Mouse (Mus musculus): ENCODE results near the gene Rundc1.
A peak's percentile ranks its signal among the peaks of the same experiment; 100 is the strongest.
"Not testable (repeated sequence)": the region's sequence is repeated elsewhere in the genome, so short reads cannot be mapped to it uniquely, and the experiment has no call there.

The Rundc1 gene

DNA sequence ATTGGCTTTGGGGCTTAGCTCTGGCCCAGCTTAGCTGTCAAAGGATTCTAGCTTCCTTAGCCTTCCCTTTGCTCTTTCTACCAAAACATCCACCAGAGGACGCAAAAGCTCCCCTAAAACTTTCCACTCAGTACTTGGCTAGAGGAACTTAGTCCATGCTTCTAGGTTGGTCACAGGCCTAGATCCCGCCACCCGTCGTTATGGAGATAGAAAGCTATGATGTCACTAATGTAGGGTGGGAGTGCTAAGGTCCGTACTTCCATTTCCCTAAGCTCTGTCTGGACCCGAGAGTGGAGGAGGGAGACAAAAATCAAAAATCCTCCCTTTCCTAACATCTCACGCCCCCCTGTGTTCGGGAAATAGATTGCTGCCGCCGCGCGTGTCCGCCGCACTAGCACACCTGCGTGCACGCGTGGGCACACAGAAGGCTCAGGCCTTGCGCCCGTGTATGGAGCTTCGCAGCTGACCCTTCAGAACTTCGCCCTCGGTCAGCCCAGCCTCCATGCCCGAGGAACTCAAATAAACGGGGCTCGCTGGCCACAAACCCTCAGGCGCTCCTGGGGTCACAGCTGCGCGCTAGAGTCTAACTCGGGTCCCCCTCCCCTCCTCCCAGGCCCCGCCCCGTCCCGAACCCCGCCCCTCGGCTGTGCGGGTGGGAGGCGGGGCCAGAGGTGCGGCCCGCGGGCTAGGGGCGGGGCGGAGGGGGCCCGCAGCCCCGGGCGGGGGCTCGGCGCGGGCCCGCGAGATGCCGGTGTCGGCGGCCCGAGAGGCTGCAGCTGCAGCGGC is 42.8 kb downstream of the Rundc1 start:
- DNase-seq, result peak; percentile 70

DNA sequence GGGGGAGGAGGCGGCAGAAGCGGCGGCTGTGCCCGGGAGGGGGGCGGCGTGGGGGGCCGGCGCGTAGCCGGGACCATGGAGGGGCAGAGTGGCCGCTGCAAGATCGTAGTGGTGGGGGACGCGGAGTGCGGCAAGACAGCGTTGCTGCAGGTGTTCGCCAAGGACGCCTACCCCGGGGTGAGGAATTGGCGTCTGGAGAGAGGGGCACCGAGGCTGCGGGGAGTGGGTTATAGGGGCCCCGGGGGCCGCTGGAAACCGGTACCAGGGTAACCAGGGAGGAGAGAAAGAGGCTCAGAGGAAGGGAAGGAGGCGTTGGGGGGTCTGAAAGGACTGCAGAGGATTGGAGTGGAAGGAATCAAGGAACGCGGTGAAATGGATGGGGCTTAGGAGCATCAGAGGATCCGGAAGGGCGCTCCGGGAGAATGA is 43.4 kb downstream of the Rundc1 start:
- no peak for DNase-seq

DNA sequence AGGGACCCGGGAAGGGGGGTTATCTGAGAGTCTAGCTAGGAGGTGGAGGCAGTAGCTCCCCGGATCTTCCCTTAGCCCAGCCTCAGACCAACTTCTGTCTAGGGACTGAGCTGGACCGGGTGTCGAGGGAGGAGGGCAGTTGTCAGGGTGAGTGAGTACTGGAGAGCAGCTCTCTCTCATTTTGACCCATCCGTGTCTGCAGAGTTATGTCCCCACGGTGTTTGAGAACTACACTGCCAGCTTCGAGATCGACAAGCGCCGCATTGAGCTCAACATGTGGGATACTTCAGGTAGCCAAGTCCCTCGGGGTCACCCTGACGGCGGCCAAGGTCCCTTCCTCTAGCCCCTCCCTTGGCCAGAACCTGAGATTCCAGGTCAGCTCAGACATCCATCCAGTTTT is 43.8 kb downstream of the Rundc1 start:
- no peak for DNase-seq

DNA sequence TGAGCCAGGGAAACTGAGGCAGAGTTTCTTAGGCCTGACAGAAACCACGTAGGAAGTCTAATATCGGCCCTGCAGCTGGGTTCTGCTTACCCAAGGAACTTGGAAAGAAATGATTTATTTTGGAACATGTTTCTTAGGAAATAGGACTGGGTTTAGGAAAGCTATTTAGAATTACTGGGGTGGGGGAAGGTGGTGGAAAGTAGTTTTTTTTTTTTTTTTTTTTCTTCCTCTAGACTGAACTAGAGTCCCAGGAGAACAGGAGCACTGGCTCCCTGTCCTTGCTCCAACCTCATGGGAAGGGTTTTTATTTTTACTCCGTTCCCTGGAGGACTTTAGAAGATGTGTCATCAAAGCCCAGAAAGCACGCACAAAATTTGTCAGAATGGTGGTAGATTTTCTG is 44.3 kb downstream of the Rundc1 start:
- DNase-seq, result no peak

DNA sequence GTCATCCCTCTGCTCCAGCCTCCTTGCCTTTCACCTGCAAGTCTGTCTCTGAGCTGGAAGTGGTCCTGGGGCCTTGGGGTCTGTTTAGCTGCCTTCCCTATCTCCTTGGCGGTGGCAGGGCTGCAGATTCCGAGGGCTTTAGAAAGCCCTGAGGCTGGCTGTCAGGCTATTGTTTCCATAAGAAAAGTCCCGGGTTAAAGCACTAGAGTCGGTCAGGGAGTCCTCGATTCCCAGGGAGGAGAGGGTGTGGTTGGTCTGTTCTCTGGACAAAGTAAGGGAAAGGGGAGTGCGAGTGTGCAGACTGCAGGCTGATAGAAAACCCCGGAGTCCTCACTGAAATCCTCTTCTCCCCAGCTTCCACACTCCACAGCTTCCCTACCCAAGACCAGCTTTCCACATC is 45.3 kb downstream of the Rundc1 start:
- DNase-seq, result no peak

DNA sequence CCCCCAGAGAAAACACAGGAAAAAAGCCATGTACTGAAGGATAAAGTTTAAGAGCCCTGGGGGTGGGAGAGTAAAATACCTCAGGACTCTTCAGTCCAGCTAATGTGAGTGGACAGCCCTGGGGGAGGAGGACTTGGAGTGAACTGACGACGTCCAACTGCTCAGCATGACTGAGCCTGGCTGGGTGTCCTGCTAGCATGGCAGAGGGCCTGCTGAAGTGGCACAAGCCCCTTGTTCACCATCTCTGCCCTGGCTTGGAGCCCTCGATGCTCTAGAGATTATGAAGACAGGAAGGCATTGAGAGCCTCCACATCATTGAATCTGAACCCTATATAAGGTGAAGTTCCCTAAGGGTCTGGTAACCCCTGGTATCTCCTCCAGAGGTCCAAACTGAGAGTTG is 47.0 kb downstream of the Rundc1 start:
- DNase-seq, result no peak

DNA sequence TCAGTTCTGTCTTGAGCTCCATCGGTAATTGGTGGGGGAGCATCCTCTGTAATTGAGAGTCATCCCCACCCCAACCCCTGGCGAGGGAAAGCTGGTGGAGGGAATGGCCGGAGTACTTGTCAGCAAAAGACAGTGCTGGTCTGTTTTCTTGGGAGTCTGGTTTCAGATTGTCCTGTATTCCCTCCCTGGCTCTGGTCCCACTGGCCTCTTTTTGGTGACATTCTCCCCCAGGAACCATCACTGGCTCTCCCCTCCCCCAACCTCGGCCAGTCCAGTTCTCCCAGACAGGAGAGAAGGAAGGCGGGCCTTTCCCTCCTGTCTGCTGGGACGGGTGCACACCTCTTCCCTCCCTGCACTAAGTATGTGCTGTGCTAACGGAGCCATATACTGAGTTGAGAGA is 47.5 kb downstream of the Rundc1 start:
- no peak for DNase-seq

DNA sequence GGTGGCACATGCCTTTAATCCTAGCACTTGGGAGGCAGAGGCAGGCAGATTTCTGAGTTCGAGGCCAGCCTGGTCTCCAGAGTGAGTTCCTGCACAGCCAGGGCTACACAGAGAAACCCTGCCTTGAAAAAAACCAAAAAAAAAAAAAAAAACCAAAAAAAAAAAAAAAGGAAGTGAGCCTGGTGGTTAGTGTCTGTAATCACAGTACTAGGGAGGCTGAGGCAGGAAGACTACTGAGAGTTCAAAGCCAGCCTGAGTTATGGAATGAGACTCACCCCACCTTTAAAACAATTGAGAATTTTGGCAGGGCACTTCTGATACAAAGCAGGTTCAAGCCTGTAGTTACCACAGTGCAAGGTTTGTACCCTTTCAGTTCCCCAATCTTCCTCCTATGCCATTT is 48.8 kb downstream of the Rundc1 start:
- DNase-seq, result not testable (repeated sequence)

DNA sequence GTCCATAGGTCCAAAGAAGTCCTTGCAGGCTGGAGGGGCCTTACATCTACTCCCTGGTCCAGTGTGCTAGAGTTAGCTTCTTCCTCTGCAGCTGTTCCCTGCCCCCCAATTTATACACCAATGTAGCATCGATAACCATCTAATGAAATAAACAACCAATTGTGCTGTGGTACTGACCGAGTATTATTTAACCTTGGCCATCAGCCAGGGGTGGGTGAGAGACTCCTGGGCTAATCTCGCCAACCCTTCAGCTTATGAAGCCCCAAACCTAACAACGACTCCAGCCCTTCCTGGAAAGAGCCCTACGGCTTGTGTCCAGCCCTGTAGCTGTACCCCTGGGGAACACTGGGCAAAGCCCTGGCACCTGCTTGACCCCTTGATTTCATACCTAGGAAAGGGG is 49.4 kb downstream of the Rundc1 start:
- DNase-seq, result no peak

DNA sequence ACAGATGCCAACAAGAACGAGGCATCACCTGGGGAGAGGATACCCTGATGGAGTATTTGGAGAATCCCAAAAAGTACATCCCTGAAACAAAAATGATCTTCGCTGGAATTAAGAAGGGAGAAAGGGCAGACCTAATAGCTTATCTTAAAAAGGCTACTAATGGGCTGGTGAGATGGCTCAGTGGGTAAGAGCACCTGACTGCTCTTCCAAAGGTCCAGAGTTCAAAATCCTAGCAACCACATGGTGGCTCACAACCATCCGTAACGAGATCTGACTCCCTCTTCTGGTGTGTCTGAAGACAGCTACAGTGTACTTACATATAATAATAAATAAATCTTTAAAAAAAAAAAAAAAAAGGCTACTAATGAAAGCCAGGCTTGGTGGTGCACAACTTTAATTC is 51.5 kb downstream of the Rundc1 start:
- not testable (repeated sequence) for DNase-seq

DNA sequence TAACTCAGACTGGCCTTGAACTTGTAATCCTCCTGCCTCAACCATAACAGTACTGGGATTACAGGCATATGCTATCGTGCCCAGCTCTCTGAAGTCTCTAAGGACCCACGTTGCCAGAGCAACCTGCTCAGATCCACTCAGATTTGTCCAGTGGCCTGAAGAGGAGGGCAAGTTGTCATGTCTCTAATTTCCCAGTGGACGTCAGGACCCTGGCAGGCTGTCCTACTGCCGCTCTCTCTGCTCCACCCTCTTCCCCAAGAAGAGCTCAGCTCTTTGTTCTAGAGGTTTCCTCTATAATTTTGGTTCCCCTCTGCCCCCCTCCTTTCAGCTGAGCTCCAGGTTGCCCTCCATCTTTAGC is 52.3 kb downstream of the Rundc1 start:
- DNase-seq, result no peak

DNA sequence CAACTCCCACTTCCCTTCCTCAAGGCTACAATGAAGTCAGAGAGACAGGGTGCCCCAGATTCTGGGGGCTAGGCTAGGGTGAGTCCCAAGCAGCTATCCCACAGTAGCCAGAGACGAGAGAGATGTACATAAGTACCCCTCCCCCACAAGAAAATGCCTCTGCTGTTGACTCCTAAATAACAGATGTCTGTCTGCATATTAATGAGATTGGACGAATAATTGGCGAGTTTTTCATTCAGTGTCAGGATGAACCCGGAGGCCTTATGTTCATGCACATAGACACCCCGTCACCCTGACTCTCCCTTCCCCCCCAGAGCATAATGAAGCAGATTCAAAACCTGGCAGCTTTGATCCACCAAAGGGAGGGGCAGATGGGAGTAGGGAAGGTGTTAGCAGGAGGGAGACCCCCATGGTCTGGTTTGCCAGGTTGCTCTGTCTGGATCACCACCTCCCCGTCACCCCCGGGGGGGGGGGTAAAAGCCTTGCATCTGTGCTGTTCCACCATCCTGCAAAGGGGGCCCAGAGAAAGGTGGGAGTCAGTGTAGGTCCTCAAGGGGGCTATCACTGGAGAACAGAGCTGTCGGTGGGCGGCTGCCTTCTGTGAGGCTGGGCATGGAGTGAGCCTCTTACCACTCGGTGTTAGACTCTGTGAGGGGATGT is 52.8 kb downstream of the Rundc1 start:
- no peak for DNase-seq

DNA sequence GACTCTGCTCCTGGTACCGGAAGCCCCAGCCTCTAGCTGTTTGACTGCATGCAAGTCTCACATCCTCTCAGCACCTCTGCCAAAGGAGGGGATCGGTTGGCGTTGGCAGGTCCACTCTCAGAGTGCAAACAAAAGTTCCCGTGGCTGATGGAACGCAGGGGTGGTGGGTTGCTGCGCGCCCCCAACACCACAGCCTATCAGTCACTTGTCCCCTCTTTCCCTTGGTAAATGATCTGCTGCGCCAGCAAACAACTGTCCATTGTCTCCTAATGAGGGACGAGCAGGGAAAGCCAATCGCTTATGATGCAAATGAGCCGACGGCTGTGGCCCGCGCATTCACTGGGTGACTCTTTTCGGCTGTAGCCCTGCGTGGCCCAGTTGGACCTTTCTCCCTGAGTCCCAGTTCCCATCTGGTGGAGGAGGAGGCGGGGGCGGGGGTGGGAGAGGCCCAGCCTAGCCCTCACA is 54.3 kb downstream of the Rundc1 start:
- DNase-seq, result peak; percentile 34

DNA sequence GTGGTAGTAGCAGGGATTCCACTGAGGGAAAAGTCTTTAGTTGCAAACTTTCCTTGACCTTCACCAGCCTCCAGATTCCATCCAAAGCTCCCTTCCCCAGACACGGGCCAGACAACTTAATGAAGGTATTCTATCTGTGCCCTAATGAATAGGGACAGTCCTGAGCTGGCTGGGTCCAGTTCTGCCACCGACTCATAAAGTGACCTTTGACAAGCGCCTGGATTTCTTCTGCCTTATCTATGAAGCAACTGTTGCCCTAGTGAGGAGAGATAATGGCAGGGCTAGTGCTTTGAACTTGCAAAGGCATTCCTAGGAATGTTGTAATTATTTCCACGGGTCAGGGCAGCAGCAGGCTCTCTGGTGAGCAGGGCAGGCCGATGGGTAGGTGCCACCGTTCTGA is 56.0 kb downstream of the Rundc1 start:
- DNase-seq, result no peak

DNA sequence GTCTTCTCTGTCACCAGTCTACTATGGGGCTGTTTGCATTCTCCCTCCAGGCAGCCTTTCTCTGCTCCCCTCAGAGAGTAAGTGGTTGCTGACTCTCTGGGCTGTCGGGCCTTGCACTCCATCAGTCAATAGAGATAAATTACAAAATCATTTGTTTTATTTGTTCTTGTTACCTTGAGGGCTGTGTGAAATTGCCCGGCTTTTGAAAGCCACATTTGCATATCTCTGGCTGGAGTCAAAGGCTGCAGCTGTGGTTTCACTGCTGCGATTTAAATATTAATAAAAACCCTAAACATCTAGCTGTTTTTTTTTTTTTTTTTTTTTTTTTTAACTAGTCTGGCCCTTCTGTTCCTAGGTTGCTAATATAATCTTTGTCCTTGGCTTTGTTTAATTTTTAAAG is 58.9 kb downstream of the Rundc1 start:
- DNase-seq, result no peak

DNA sequence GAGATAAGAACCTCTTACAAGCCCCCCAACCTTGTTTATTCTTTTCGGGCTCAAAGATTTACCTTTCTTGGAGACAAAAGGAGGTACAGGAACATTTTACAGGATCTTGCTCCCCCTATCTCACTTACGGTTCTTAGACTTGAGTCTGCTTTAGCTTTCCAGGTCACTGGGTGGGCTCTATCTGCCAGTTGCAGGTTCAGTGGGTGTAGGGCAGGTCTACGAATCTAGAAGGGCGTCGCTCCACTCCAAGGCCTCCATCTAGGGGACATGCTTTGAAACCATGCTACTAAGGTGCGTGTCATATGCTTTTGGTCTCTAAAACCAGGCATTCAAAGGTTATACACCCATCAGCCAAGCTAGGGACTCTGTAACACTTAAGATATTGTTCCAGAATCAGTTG is 59.4 kb downstream of the Rundc1 start:
- DNase-seq, result no peak

DNA sequence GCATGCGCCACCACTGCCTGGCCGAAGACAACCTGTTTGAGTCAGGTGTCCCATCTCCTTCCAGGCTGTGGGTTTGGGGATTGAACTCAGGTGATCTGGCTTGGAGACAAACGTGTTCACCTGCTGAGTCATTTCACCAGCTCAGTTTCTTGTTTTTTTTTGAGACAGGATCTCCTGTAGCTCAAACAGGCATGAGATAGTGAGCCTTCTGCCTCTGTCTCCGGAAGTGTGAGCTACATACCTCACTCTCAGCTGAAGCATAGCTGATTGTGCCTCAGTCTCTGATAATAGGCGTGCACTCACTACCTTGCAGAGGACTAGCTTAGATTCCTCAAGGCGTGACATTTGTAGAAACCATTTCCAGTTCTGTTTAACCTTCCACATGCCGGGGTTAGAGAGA is 59.9 kb downstream of the Rundc1 start:
- no peak for DNase-seq

Data from right cerebral cortex, adult 18-20 months (tissue).